Mouse (Mus musculus): ENCODE results near the gene Gm49358. TPM values are rescaled to one million over a fixed set of nuclear protein-coding genes. Genes with fewer than 3 reads are reported as not detected.

The Gm49358 gene
- polyA plus RNA-seq, 1 experiment, result not detected

- Histone ChIP-seq H3K27me3 (replicated peaks) (no peaks in the 10 kb centered on the region), H3K9me3 (no peaks in the 10 kb centered on the region), H3K4me3 (replicated peaks) (no peak overlapping the region), H3K36me3 (replicated peaks; ENCODE audit: low read length) (peaks cover 8% of the 10 kb centered on the region), H3K4me1 (peaks cover 81% of the 10 kb centered on the region)
- TF ChIP-seq FLI1 (IDR thresholded peaks at IDR 0.05; ENCODE audit: low read length) (no peak), GATA1 (IDR thresholded peaks at IDR 0.05; ENCODE audit: borderline replicate concordance, low read length) (no peak)
Observed at GRCm38 (mm10) chr10:86785396-86785795, 21.6 kb downstream of the Gm49358 start.

GRCm38 (mm10) chr10:86786083-86786482 lies 22.3 kb downstream of the Gm49358 start:
- H3K27me3 ChIP-seq (replicated peaks), result no peaks in the 10 kb centered on the region
- H3K4me3 ChIP-seq (replicated peaks), result no peak overlapping the region
- H3K4me1 ChIP-seq, result peaks cover 74% of the 10 kb centered on the region
- H3K9me3 ChIP-seq, result no peaks in the 10 kb centered on the region
- TF ChIP-seq GATA1 (IDR thresholded peaks at IDR 0.05; ENCODE audit: borderline replicate concordance, low read length), result no peak
- peaks cover 12% of the 10 kb centered on the region for H3K36me3 ChIP-seq (replicated peaks; ENCODE audit: low read length)

- Histone ChIP-seq H3K36me3 (replicated peaks; ENCODE audit: low read length) (peaks cover 17% of the 10 kb centered on the region), H3K4me3 (replicated peaks) (no peak overlapping the region), H3K4me1 (peaks cover 55% of the 10 kb centered on the region), H3K9me3 (no peaks in the 10 kb centered on the region), H3K27me3 (replicated peaks) (no peaks in the 10 kb centered on the region)
- TF ChIP-seq GATA1 (IDR thresholded peaks at IDR 0.05; ENCODE audit: borderline replicate concordance, low read length), result no peak
- TF ChIP-seq FLI1 (IDR thresholded peaks at IDR 0.05; ENCODE audit: low read length), result no peak
Observed at GRCm38 (mm10) chr10:86788193-86788592, 24.4 kb downstream of the Gm49358 start.

- Histone ChIP-seq H3K9me3 (no peaks in the 10 kb centered on the region), H3K4me3 (replicated peaks) (no peak overlapping the region), H3K27me3 (replicated peaks) (no peaks in the 10 kb centered on the region), H3K36me3 (replicated peaks; ENCODE audit: low read length) (peaks cover 17% of the 10 kb centered on the region), H3K4me1 (peaks cover 57% of the 10 kb centered on the region)
- TF ChIP-seq GATA1 (IDR thresholded peaks at IDR 0.05; ENCODE audit: borderline replicate concordance, low read length) (no peak), FLI1 (IDR thresholded peaks at IDR 0.05; ENCODE audit: low read length) (no peak)
Observed at GRCm38 (mm10) chr10:86789146-86789672, 25.4 kb downstream of the Gm49358 start.

- Histone ChIP-seq H3K4me1 (peaks cover 47% of the 10 kb centered on the region), H3K4me3 (replicated peaks) (no peak overlapping the region), H3K36me3 (replicated peaks; ENCODE audit: low read length) (peaks cover 33% of the 10 kb centered on the region), H3K27me3 (replicated peaks) (no peaks in the 10 kb centered on the region), H3K9me3 (peaks cover 4% of the 10 kb centered on the region; the same call in 1 of the 2 replicates)
- TF ChIP-seq GATA1 (IDR thresholded peaks at IDR 0.05; ENCODE audit: borderline replicate concordance, low read length) (no peak), FLI1 (IDR thresholded peaks at IDR 0.05; ENCODE audit: low read length) (no peak)
Observed at GRCm38 (mm10) chr10:86791507-86792184, 27.9 kb downstream of the Gm49358 start.

- Histone ChIP-seq H3K4me1 (peaks cover 35% of the 10 kb centered on the region), H3K9me3 (peaks cover 4% of the 10 kb centered on the region; the same call in 1 of the 2 replicates), H3K27me3 (replicated peaks) (no peaks in the 10 kb centered on the region), H3K4me3 (replicated peaks) (no peak overlapping the region), H3K36me3 (replicated peaks; ENCODE audit: low read length) (peaks cover 31% of the 10 kb centered on the region)
- TF ChIP-seq GATA1 (IDR thresholded peaks at IDR 0.05; ENCODE audit: borderline replicate concordance, low read length) (no peak), FLI1 (IDR thresholded peaks at IDR 0.05; ENCODE audit: low read length) (no peak)
Observed at GRCm38 (mm10) chr10:86793509-86793951, 29.8 kb downstream of the Gm49358 start.

GRCm38 (mm10) chr10:86794196-86794595 lies 30.4 kb downstream of the Gm49358 start:
- peaks cover 31% of the 10 kb centered on the region for H3K36me3 ChIP-seq (replicated peaks; ENCODE audit: low read length)
- no peak for TF ChIP-seq FLI1 (IDR thresholded peaks at IDR 0.05; ENCODE audit: low read length)
- TF ChIP-seq GATA1 (IDR thresholded peaks at IDR 0.05; ENCODE audit: borderline replicate concordance, low read length), result no peak
- H3K9me3 ChIP-seq, result peaks cover 4% of the 10 kb centered on the region; the same call in 1 of the 2 replicates
- H3K4me3 ChIP-seq (replicated peaks), result no peak overlapping the region
- no peaks in the 10 kb centered on the region for H3K27me3 ChIP-seq (replicated peaks)
- H3K4me1 ChIP-seq, result peaks cover 34% of the 10 kb centered on the region

- Histone ChIP-seq H3K27me3 (replicated peaks) (no peaks in the 10 kb centered on the region), H3K4me3 (replicated peaks) (no peak overlapping the region), H3K4me1 (peaks cover 26% of the 10 kb centered on the region), H3K9me3 (peaks cover 4% of the 10 kb centered on the region; the same call in 1 of the 2 replicates), H3K36me3 (replicated peaks; ENCODE audit: low read length) (peaks cover 25% of the 10 kb centered on the region)
- TF ChIP-seq GATA1 (IDR thresholded peaks at IDR 0.05; ENCODE audit: borderline replicate concordance, low read length), result no peak
- TF ChIP-seq FLI1 (IDR thresholded peaks at IDR 0.05; ENCODE audit: low read length), result no peak
Observed at GRCm38 (mm10) chr10:86794794-86795535, 31.2 kb downstream of the Gm49358 start.

- no peaks in the 10 kb centered on the region for H3K27me3 ChIP-seq (replicated peaks)
- TF ChIP-seq GATA1 (IDR thresholded peaks at IDR 0.05; ENCODE audit: borderline replicate concordance, low read length) (no peak), FLI1 (IDR thresholded peaks at IDR 0.05; ENCODE audit: low read length) (no peak)
- H3K4me1 ChIP-seq, result peaks cover 25% of the 10 kb centered on the region
- peaks cover 20% of the 10 kb centered on the region for H3K36me3 ChIP-seq (replicated peaks; ENCODE audit: low read length)
- no peak overlapping the region for H3K4me3 ChIP-seq (replicated peaks)
- peaks cover 4% of the 10 kb centered on the region; the same call in 1 of the 2 replicates for H3K9me3 ChIP-seq
Observed at GRCm38 (mm10) chr10:86796073-86796741, 32.4 kb downstream of the Gm49358 start.

Measured in megakaryocyte, embryonic 14.5 days (primary cell).